Mouse (Mus musculus) erythroblast, embryonic 14.5 days (primary cell): Measurements from ENCODE around the gene Snx11.
"Not testable (repeated sequence)": the region's sequence is repeated elsewhere in the genome, so short reads cannot be mapped to it uniquely, and the experiment has no call there.

Source experiments
- GATA1 ChIP-seq: IDR thresholded peaks from 2 replicates; pipeline ENCODE4 v1.6.1; 2012; ENCODE audit warnings: low read length, inconsistent platforms, mixed read lengths
- TAL1 ChIP-seq: IDR thresholded peaks from 3 replicates; pipeline ENCODE4 v1.6.1; 2012; ENCODE audit warnings: low read length, inconsistent platforms, mixed read lengths

DNA sequence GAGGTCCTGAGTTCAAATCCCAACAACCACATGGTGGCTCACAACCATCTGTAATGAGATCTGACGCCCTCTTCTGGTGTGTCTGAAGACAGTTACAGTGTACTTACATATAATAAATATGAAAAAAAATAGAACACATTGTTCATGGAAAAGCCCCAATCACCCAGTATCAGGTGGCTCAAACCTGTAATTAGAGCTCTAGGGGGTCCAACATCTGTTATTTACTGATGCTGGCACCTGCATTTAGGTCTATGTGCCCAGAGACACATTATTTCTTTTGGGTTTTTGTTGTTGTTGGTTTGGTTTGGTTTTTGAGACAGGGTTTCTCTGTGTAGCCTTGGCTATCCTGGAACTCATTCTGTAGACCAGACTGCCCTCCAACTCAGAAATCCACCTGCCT is 33.8 kb upstream of the Snx11 start:
- TF ChIP-seq GATA1, TAL1: not testable (repeated sequence)
